Mouse (Mus musculus) forebrain, embryonic 13.5 days (tissue): ENCODE data around the gene Trp53rka. TPM values are rescaled to one million over a fixed set of nuclear protein-coding genes. Genes with fewer than 3 reads are reported as not detected.

Experiments
- ATAC-seq: fragments of 200-750 bp; cut with Nextera tagmentation; 2 replicates; pipeline ENCODE4 v1.8.0; 2017
- H3K27ac ChIP-seq: fragments of 300-500 bp; sonication (generic); 2 replicates; pipeline ENCODE4 v1.5.1; 2015; ENCODE audit warnings: inconsistent platforms, mild to moderate bottlenecking, moderate library complexity
- H3K27me3 ChIP-seq: fragments of 300-500 bp; sonication (generic); 2 replicates; pipeline ENCODE4 v1.6.1; 2015; ENCODE audit warnings: mild to moderate bottlenecking, inconsistent platforms
- H3K36me3 ChIP-seq: fragments of 300-500 bp; sonication (generic); 2 replicates; pipeline ENCODE4 v1.6.1; 2015; ENCODE audit warnings: mild to moderate bottlenecking, inconsistent platforms; ENCODE audit not compliant: poor library complexity, severe bottlenecking
- H3K4me1 ChIP-seq: fragments of 300-500 bp; sonication (generic); 2 replicates; pipeline ENCODE4 v1.6.1; 2015; ENCODE audit warnings: inconsistent platforms
- H3K4me2 ChIP-seq: fragments of 300-500 bp; sonication (generic); 2 replicates; pipeline ENCODE4 v1.6.1; 2015; ENCODE audit warnings: inconsistent platforms, mild to moderate bottlenecking, moderate library complexity
- H3K4me3 ChIP-seq: fragments of 300-500 bp; sonication (generic); 2 replicates; pipeline ENCODE4 v1.5.1; 2015; ENCODE audit warnings: mild to moderate bottlenecking, inconsistent platforms
- H3K9ac ChIP-seq: fragments of 300-500 bp; sonication (generic); 2 replicates; pipeline ENCODE4 v1.6.1; 2015; ENCODE audit warnings: mild to moderate bottlenecking, inconsistent platforms
- H3K9me3 ChIP-seq: fragments of 300-500 bp; sonication (generic); replicated peaks from 2 replicates; pipeline ENCODE4 v1.6.1; 2016; ENCODE audit warnings: inconsistent platforms
- WGBS: fragments of 180-500 bp; shearing (Covaris S2); methylation state at CpG from one replicate; pipeline ENCODE4 v1.1.7; 2015; 5-methylcytosine and 5-hydroxymethylcytosine counted together
- polyA plus RNA-seq: library from polyadenylated mRNA; unstranded; fragments of >200 nt; fragmentation: Nextera tagmentation; extraction: Ambion mirVana; gene quantifications from 2 replicates; pipeline ENCODE4 v1.2.1, GENCODE M21; 2015

Gene Trp53rka
- polyA plus RNA-seq, 1 experiment from 2014 or later = 41.3 TPM

DNA sequence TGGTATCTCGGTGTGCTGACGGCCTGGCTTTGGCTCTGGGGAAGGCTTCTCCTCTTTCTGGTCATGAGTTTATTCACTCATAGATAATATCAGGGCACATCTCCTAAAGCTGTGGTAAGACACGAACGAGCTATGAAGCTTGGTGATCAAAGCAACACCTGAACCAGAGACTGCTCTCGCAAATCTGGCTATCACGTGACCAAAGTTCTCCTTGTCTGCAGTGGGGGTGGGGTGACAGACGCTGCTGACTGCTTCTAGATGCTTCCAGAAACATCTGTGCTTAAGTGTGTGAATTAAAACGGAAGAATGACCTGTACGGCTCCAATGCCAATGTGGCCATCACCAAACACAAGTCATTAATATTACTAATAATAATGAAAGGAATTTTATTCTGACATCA lies 16.6 kb upstream of the Trp53rka start:
- Histone ChIP-seq H3K27me3 (no peaks in the 10 kb centered on the region), H3K9ac (no peak overlapping the region), H3K4me1 (peaks cover 15% of the 10 kb centered on the region), H3K27ac (no peak overlapping the region), H3K36me3 (no peaks in the 10 kb centered on the region), H3K4me3 (no peak overlapping the region), H3K9me3 (no peaks in the 10 kb centered on the region), H3K4me2 (no peak overlapping the region)
- no peak for ATAC-seq
- WGBS = 84% methylated on average over 9 of the region's 9 CpGs

DNA sequence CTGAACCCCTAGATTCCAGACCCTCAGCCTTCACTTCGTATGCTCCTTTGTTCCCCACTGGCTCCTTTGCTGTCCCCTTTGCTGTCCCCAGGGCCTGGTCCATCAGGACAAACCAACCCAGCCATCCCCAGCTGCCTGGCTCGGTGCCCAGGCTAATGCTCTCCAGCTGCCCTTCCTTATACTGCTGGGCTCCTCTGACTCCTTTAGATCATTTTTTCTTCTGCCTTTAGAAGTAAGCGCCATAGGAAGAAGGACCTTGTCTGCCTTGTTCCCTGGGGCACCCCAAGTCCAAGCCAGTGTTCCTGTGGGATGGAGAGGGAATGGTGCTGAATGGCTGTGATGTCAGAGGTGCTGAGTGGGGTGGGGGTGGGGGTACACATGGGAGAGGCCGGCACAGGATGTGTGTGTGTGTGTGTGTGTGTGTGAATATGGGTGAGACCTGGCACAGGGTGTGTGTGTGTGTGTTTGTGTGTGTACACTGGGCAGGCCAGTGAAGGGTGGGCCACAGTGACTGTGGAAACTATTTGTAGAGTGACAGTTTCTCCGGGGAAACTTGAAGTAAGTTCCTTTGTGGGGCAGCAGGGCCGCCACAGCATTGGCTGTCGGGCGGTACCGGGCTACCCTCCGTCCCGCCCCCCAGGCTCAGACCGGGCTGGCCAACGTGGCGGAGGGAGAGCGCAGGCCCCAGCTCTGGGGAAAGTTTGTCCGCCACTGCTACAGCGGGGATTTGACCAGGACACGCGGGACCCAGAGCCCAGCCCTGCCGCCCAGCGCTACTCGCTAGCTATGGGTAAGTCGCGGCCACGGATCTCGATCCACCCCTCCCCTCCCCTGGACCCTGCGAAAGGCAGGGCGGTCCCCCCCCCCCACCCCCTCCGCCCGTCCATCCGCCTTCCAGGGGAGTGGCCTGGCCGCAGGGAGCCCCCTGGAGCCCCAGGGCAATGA lies 10.4 kb upstream of the Trp53rka start, which contains the start of gene Slc2a10:
Slc2a10 (plus strand) TSS at position 529 of the 945 bp plus-strand sequence.
- peak; percentile 74 for ATAC-seq
- H3K4me2 ChIP-seq = peak within 1 kb of the TSS; percentile 64
- peak within 1 kb of the TSS; percentile 25 for H3K27ac ChIP-seq
- no peaks in the 10 kb centered on the region for H3K36me3 ChIP-seq
- H3K9ac ChIP-seq = peak within 1 kb of the TSS; percentile 62
- H3K4me1 ChIP-seq = peaks cover 15% of the 10 kb centered on the region
- H3K9me3 ChIP-seq = no peaks in the 10 kb centered on the region
- WGBS = 5% methylated on average over 26 of the region's 32 CpGs
- peak within 1 kb of the TSS; percentile 37 for H3K4me3 ChIP-seq
- H3K27me3 ChIP-seq = no peaks in the 10 kb centered on the region

DNA sequence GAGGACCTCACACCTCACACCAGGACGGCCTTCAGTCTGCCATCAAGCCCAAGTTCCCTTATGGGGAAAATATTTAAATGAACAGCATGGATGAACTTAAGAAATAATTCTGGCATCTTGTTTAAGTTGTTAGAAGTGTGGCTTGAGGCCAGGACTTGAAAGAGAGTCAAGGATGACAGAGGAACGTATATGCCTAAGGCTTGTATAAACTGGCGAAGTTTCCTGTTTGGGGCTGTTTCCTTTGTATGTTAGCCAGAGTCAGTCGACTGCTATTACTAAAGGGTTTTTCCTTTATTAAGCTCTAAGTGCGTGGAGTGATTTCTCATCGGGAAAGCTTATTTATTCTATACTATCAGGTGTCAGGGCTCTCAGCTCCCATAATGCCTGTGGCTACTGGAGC lies 5.7 kb upstream of the Trp53rka start:
- H3K4me2 ChIP-seq = no peak overlapping the region
- no peaks in the 10 kb centered on the region for H3K27me3 ChIP-seq
- H3K9ac ChIP-seq = no peak overlapping the region
- no peak for ATAC-seq
- H3K4me3 ChIP-seq = no peak overlapping the region
- H3K36me3 ChIP-seq = no peaks in the 10 kb centered on the region
- 83% methylated on average over 6 of the region's 6 CpGs for WGBS
- peaks cover 20% of the 10 kb centered on the region for H3K4me1 ChIP-seq
- no peaks in the 10 kb centered on the region for H3K9me3 ChIP-seq
- H3K27ac ChIP-seq = no peak overlapping the region

DNA sequence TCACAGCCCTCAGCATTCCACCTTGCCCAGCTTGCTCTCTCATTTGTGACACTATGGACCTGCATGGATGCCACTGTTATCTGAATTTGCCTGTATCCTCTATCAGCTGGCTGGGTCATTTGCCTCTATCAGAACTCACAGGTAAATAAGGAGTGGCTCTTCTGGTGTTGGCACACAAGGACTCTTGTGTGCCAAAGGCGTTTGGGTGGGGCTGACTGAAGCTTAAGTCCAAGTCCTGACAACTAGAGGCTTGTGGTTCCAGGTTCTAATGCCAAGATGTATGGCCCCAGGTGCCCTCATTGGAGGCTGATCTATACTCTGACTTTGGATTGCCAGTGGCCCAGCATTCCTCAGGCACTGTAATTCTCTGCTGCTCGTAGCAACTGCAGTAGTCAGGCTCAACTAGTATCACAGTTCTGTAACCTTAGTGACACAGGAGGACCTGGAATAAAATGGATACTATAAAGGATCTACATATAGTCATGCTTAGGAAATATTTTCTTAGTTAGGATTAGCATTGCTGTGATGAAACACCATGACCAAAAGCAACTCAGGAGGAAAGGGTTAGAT lies 4.7 kb upstream of the Trp53rka start:
- H3K27me3 ChIP-seq = no peaks in the 10 kb centered on the region
- WGBS = 82% methylated on average over 2 of the region's 2 CpGs
- no peaks in the 10 kb centered on the region for H3K36me3 ChIP-seq
- H3K9me3 ChIP-seq = no peaks in the 10 kb centered on the region
- no peak for ATAC-seq
- peaks cover 16% of the 10 kb centered on the region for H3K4me1 ChIP-seq
- no peak overlapping the region for H3K4me2 ChIP-seq
- no peak overlapping the region for H3K27ac ChIP-seq
- H3K9ac ChIP-seq = no peak overlapping the region
- H3K4me3 ChIP-seq = no peak overlapping the region

DNA sequence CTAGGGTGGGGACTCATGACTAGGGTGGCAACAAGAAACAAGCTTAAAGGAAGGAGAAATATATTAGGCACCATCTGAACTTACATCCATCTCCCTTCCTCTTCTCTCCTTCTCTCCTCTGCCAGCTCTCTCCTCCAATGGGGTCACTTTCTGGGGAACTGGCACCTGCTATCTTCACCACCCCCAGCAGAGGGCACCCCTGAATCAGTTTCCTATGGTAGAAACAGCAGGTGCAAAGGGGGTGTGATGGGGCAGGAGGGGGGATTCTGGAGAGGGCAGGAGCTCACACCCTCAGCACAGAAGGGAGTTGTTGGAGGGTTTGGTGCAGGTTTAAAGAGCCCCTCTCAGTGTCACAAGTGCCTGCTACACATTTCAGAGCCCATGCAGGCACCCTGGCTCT lies 3.1 kb upstream of the Trp53rka start:
- no peak overlapping the region for H3K4me3 ChIP-seq
- H3K9me3 ChIP-seq = no peaks in the 10 kb centered on the region
- H3K4me2 ChIP-seq = no peak overlapping the region
- H3K27me3 ChIP-seq = no peaks in the 10 kb centered on the region
- H3K36me3 ChIP-seq = no peaks in the 10 kb centered on the region
- no peak overlapping the region for H3K27ac ChIP-seq
- H3K9ac ChIP-seq = no peak overlapping the region
- no peak for ATAC-seq
- H3K4me1 ChIP-seq = peaks cover 25% of the 10 kb centered on the region

DNA sequence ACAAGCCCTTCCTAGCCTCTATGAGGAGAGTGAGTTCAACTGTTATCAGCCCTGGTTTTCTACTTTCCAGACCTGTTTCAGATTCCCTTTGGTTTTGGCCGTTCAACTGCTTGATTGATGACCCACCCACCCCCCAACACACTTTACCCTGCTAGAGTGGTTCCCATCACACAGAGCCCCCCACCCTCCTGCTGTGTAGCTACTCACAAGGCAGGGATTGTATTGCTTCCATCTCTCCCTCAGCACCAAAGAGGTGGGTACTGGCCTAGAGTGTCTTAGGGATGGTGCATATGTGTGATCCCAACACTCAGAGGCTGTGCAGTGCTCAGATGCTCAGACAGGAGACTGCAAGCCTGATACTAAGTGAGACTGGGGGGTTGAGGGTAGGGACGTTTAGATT lies 1.4 kb upstream of the Trp53rka start:
- peak overlapping the region; percentile 82 for H3K27ac ChIP-seq
- H3K36me3 ChIP-seq = peaks cover 14% of the 10 kb centered on the region
- H3K4me1 ChIP-seq = peaks cover 25% of the 10 kb centered on the region
- H3K4me3 ChIP-seq = no peak overlapping the region
- H3K27me3 ChIP-seq = no peaks in the 10 kb centered on the region
- H3K9ac ChIP-seq = no peak overlapping the region
- no peaks in the 10 kb centered on the region for H3K9me3 ChIP-seq
- WGBS = 38% methylated on average over 2 of the region's 2 CpGs
- H3K4me2 ChIP-seq = peak overlapping the region; percentile 88
- no peak for ATAC-seq

DNA sequence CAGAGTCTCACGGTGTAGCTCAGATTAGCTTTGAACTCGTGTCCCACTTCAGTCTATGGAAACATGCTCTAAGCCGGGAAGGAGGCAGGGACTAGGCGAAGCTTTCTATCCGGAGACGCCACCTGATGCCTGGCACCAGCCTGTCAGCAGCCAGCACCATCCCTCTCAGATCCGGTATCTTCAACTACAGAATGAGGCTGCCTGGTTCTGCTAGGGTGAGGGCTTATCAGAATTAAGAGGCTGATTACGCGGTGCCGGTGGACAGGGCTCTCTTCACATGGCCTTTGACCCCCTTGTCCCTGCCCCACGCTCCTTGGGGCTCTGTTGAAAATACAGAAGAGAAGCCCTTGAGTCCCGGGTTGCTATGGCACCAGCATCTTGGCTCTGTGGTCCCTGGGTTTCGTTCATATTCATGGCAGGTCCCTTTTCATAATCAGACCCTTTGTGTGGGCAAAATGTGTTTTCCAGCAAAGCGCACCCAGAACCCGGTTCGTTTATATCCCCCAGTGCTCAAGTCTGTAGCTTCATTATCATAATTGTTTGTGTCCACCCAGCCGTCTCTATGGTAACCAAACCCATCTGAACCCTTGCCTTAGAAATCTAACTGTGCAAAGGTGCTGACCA lies 575 bp upstream of the Trp53rka start:
- 5% methylated on average over 17 of the region's 17 CpGs for WGBS
- Histone ChIP-seq H3K4me2 (peak overlapping the region; percentile 88), H3K9me3 (no peaks in the 10 kb centered on the region), H3K36me3 (peaks cover 22% of the 10 kb centered on the region), H3K4me1 (peaks cover 25% of the 10 kb centered on the region), H3K27ac (peak overlapping the region; percentile 82), H3K27me3 (no peaks in the 10 kb centered on the region), H3K4me3 (peak overlapping the region; percentile 72), H3K9ac (peak overlapping the region; percentile 87)
- ATAC-seq = peak; percentile 62

DNA sequence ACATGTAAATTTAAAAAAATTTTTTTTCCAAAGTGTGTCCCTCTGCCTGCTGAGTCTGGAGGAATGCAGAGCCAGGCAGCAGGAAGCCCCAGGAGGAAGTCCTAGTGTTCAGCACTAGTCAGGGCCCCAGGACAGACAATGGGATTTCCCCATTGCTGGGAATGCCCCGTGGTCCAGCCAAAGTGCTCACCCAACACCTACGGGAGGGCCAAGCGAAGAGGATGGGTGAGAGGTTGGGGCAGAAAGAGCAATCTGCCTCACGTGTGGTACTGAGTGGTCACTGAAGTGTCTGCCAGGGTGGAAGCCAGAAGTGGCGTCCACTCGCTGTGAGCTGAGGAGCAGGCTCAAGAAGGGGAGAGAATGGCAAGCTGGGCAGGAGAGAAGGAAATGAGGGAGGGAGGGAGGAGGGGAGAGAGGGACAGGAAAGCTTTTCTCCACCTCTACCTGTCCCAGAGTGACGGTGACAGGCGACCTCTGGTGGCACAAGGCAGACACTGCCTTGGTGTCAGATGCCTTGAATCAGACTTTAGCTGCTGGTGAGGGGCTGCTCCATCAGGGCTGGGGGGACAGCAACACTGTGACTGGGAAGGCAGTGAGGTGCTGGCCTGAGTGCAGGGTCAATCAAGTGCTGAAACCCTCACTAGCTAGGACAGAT lies 6.1 kb downstream of the Trp53rka start:
- 20% methylated on average over 8 of the region's 8 CpGs for WGBS
- ATAC-seq = peak; percentile 66
- Histone ChIP-seq H3K4me2 (no peak overlapping the region), H3K4me3 (no peak overlapping the region), H3K4me1 (peaks cover 21% of the 10 kb centered on the region), H3K9ac (no peak overlapping the region), H3K27me3 (no peaks in the 10 kb centered on the region), H3K36me3 (peaks cover 30% of the 10 kb centered on the region), H3K27ac (no peak overlapping the region), H3K9me3 (no peaks in the 10 kb centered on the region)

DNA sequence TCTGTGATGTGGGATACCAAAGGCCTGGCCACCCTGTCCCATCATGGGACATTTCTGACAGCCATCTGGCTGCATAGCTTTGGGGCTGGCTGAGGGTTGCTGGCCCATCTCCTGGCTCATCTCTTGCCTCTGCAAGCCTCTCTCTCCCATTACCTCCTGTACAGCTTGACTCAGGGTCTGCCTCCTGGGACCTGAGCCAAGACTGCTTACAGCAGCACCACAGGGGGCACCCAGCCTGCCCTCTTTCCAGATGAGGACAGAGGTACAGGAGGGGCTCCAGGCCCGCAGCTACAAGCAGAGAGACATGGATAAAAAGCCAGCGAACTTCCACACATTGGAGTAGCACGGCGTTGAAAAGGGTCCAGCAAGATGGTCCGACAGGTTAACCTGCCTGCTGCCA lies 6.7 kb downstream of the Trp53rka start:
- WGBS = 67% methylated on average over 5 of the region's 5 CpGs
- H3K4me2 ChIP-seq = no peak overlapping the region
- H3K4me3 ChIP-seq = no peak overlapping the region
- peaks cover 30% of the 10 kb centered on the region for H3K36me3 ChIP-seq
- H3K4me1 ChIP-seq = peaks cover 19% of the 10 kb centered on the region
- no peak for ATAC-seq
- H3K9ac ChIP-seq = 0 out of 2 replicates have a peak overlapping the region, but pooled peaks have one; percentile 37
- no peak overlapping the region for H3K27ac ChIP-seq
- no peaks in the 10 kb centered on the region for H3K27me3 ChIP-seq
- no peaks in the 10 kb centered on the region for H3K9me3 ChIP-seq

DNA sequence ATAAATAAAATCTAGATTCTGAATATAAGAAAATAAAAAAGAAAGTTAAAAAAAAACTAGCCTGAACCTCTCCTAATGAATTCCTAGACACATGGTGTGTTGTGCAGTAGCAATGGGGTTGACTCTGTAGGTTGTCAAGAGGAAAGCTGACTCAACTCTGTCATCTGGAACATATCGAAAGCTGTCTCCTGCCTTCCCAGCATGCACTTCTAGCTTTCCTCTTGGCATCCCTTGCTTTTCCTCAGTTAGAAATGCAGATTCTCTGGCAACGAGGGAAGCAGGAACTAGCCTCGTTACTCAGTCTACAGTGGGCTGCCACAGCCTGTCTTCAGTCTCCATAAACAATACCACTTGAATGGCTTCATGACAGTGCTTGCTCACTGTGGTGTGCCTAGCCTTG lies 7.3 kb downstream of the Trp53rka start:
- H3K9me3 ChIP-seq = no peaks in the 10 kb centered on the region
- ATAC-seq = no peak
- H3K27ac ChIP-seq = no peak overlapping the region
- no peak overlapping the region for H3K4me2 ChIP-seq
- no peak overlapping the region for H3K4me3 ChIP-seq
- H3K9ac ChIP-seq = peak overlapping the region; percentile 37; the same call in 1 of the 2 replicates
- H3K4me1 ChIP-seq = peaks cover 19% of the 10 kb centered on the region
- H3K36me3 ChIP-seq = peaks cover 29% of the 10 kb centered on the region
- WGBS = 62% methylated on average over 3 of the region's 3 CpGs
- H3K27me3 ChIP-seq = no peaks in the 10 kb centered on the region

DNA sequence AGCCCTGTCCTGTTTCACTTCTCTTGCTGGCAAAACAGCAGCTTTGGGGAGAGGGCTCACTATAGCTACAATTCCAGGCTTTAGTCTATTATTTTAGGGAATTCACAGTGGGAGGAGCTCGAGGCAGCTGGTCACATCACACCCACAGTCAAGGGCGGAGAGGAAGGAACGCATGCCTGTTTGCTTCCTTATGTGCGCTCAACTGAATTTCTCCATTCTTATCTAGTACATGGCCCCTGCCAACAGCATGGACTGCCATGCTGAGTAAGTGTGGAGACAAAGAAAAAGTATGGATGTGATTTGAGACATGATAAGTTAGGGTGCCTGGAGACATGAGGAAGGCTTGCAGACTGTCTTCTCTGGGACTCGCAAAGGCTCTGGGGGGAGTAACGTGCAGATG lies 9.0 kb downstream of the Trp53rka start:
- H3K9ac ChIP-seq = no peak overlapping the region
- no peaks in the 10 kb centered on the region for H3K9me3 ChIP-seq
- peaks cover 19% of the 10 kb centered on the region for H3K4me1 ChIP-seq
- no peaks in the 10 kb centered on the region for H3K27me3 ChIP-seq
- H3K4me2 ChIP-seq = no peak overlapping the region
- 62% methylated on average over 6 of the region's 6 CpGs for WGBS
- H3K4me3 ChIP-seq = no peak overlapping the region
- ATAC-seq = no peak
- H3K36me3 ChIP-seq = peaks cover 13% of the 10 kb centered on the region
- H3K27ac ChIP-seq = no peak overlapping the region

DNA sequence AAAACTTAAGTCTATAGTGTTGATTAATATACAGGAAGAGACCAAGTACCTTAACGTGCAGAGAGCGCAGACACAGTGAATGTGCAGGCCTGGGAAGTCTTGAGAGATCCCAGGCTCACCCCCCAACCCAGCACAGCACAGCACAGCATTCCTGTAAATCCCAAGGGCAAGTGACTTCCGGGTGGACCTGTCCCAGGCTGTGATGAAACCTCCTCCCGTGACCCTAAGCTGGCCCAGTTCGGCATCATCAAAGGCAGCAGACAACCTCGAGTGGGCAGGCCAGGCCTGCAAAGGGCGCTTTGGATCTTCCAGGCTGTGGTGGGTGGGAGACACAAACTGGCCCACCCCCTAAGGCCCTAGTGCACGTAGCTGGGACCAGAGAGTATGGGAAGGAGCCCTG lies 11.1 kb downstream of the Trp53rka start:
- no peaks in the 10 kb centered on the region for H3K27me3 ChIP-seq
- H3K4me1 ChIP-seq = peaks cover 15% of the 10 kb centered on the region
- 66% methylated on average over 8 of the region's 8 CpGs for WGBS
- no peaks in the 10 kb centered on the region for H3K9me3 ChIP-seq
- ATAC-seq = no peak
- no peak overlapping the region for H3K27ac ChIP-seq
- no peak overlapping the region for H3K4me3 ChIP-seq
- H3K36me3 ChIP-seq = no peaks in the 10 kb centered on the region
- no peak overlapping the region for H3K9ac ChIP-seq
- no peak overlapping the region for H3K4me2 ChIP-seq
